Mouse (Mus musculus) ES-E14 (cell line): ENCODE data around the gene Elmo1. TPM values are rescaled to one million over a fixed set of nuclear protein-coding genes. Genes with fewer than 3 reads are reported as not detected.

Experiments used
- DNase-seq: peaks from one replicate; pipeline ENCODE4 v3.0.0-alpha.2; 2013; ENCODE audit warnings: low read depth, low spot score
- H3K27ac ChIP-seq: 2 replicates; pipeline ENCODE4 v1.5.1; 2012; ENCODE audit warnings: low read depth, mild to moderate bottlenecking, low read length, moderate library complexity, mixed read lengths; ENCODE audit not compliant: poor library complexity, insufficient read depth, severe bottlenecking
- H3K36me3 ChIP-seq: 2 replicates; pipeline ENCODE4 v1.6.1; 2012; ENCODE audit warnings: mild to moderate bottlenecking, low read length, moderate library complexity, mixed read lengths; ENCODE audit not compliant: control insufficient read depth, poor library complexity, insufficient read depth, severe bottlenecking
- H3K4me1 ChIP-seq, 2 experiments: fragments of 150-350 bp in 1 of 2; sonication (generic) in 1 of 2; 2 replicates each; pipeline ENCODE4 v1.6.1; 2012; ENCODE audit warnings: low read length in 2 of 2, mild to moderate bottlenecking in 1 of 2, mixed read lengths in 1 of 2; ENCODE audit not compliant: control insufficient read depth in 2 of 2, insufficient read depth in 2 of 2, poor library complexity in 1 of 2
- H3K4me3 ChIP-seq, 2 experiments: fragments of 150-350 bp in 1 of 2; sonication (generic) in 1 of 2; 2 replicates each; pipeline ENCODE4 v1.5.1; 2012; ENCODE audit warnings: low read length in 2 of 2, low read depth in 1 of 2, mild to moderate bottlenecking in 1 of 2, mixed read lengths in 1 of 2; ENCODE audit not compliant: insufficient read depth in 1 of 2, poor library complexity in 1 of 2, severe bottlenecking in 1 of 2
- H3K9ac ChIP-seq: 2 replicates; pipeline ENCODE4 v1.6.1; 2012; ENCODE audit warnings: low read depth, mild to moderate bottlenecking, low read length, mixed read lengths; ENCODE audit not compliant: poor library complexity, insufficient read depth, severe bottlenecking
- H3K9me3 ChIP-seq: fragments of 150-350 bp; sonication (generic); 2 replicates; pipeline ENCODE4 v1.6.1; 2012; ENCODE audit warnings: low read depth, mild to moderate bottlenecking, low read length; ENCODE audit not compliant: control insufficient read depth, insufficient read depth
- CHD2 ChIP-seq: IDR thresholded peaks from 2 replicates; pipeline ENCODE4 v1.6.1; 2014; ENCODE audit warnings: mild to moderate bottlenecking, low read depth, low read length, inconsistent platforms
- HCFC1 ChIP-seq: IDR thresholded peaks from 2 replicates; pipeline ENCODE4 v1.6.1; 2012; ENCODE audit warnings: low read length, inconsistent platforms, borderline replicate concordance; ENCODE audit not compliant: insufficient read depth
- MAFK ChIP-seq: IDR thresholded peaks from 2 replicates; pipeline ENCODE4 v1.6.1; 2014; ENCODE audit warnings: mild to moderate bottlenecking, low read depth, low read length, inconsistent platforms; ENCODE audit not compliant: insufficient read depth
- ZC3H11A ChIP-seq: IDR thresholded peaks from 2 replicates; pipeline ENCODE4 v1.6.1; 2012; ENCODE audit warnings: low read depth, mild to moderate bottlenecking, inconsistent platforms, low read length, borderline replicate concordance
- ZNF384 ChIP-seq: IDR thresholded peaks from 2 replicates; pipeline ENCODE4 v1.6.1; 2012; ENCODE audit warnings: low read depth, low read length, inconsistent platforms
- in situ Hi-C, 2 experiments: fragments of 600-800 bp; cut with MboI; formaldehyde crosslinking; loops; one replicate each; pipeline ENCODE4 v1.15.1; 2025; ENCODE audit warnings: low sequenced_read_pairs in 2 of 2, inconsistent platforms in 1 of 2; ENCODE audit not compliant: unreplicated experiment in 2 of 2
- total RNA-seq: library from RNA; depleted of rRNA; stranded (reverse); fragments of 300-350 nt; gene quantifications from 2 replicates; pipeline ENCODE4 v1.2.3, GENCODE M21; 2012

The Elmo1 gene
- total RNA-seq, 1 experiment: 3.7 TPM

GRCm38 (mm10) chr13:20406470-20407213, 316.2 kb downstream of the Elmo1 start:
- no peak overlapping the region for H3K27ac ChIP-seq
- TF ChIP-seq ZC3H11A (no peak), ZNF384 (no peak)
- no peak overlapping the region for H3K4me3 ChIP-seq
- no peaks in the 10 kb centered on the region for H3K36me3 ChIP-seq
- no peak for DNase-seq
- in situ Hi-C loops: no loop called here
- H3K9me3 ChIP-seq: no peaks in the 10 kb centered on the region
- H3K9ac ChIP-seq: no peak overlapping the region
- no peaks in the 10 kb centered on the region for H3K4me1 ChIP-seq

- H3K9ac ChIP-seq: no peak overlapping the region
- in situ Hi-C loops: no loop called here
These were observed 320.1 kb downstream of the Elmo1 start for GRCm38 (mm10) chr13:20410306-20411101.

GRCm38 (mm10) chr13:20416691-20417660, 326.6 kb downstream of the Elmo1 start:
- H3K9ac ChIP-seq: no peak overlapping the region
- H3K27ac ChIP-seq: no peak overlapping the region
- no peak for DNase-seq
- no peaks in the 10 kb centered on the region for H3K9me3 ChIP-seq
- TF ChIP-seq ZNF384: no peak
- H3K36me3 ChIP-seq: no peaks in the 10 kb centered on the region
- H3K4me1 ChIP-seq: no peaks in the 10 kb centered on the region
- H3K4me3 ChIP-seq: no peak overlapping the region
- in situ Hi-C loops: no loop called here

More at GRCm38 (mm10) chr13:20410306-20411101, 320.1 kb downstream of the Elmo1 start:
- H3K4me1 ChIP-seq: no peaks in the 10 kb centered on the region
- no peaks in the 10 kb centered on the region for H3K36me3 ChIP-seq
- H3K27ac ChIP-seq: no peak overlapping the region
- no peak for TF ChIP-seq MAFK
- no peak for TF ChIP-seq ZC3H11A
- no peak for TF ChIP-seq CHD2
- no peaks in the 10 kb centered on the region for H3K9me3 ChIP-seq
- DNase-seq: no peak
- H3K4me3 ChIP-seq: no peak overlapping the region

GRCm38 (mm10) chr13:20430998-20431397, 340.6 kb downstream of the Elmo1 start:
- no peaks in the 10 kb centered on the region for H3K4me1 ChIP-seq
- no peak overlapping the region for H3K9ac ChIP-seq
- no peak overlapping the region for H3K4me3 ChIP-seq
- no peaks in the 10 kb centered on the region for H3K36me3 ChIP-seq
- no peak overlapping the region for H3K27ac ChIP-seq
- TF ChIP-seq HCFC1 (no peak), ZC3H11A (no peak), MAFK (no peak), CHD2 (no peak)
- H3K9me3 ChIP-seq: no peaks in the 10 kb centered on the region
- in situ Hi-C loops: no loop called here
- DNase-seq: no peak
